Mouse (Mus musculus) embryonic facial prominence, embryonic 13.5 days (tissue): Measurements from ENCODE around the gene Dalrd3. TPM values are rescaled to one million over a fixed set of nuclear protein-coding genes. Genes with fewer than 3 reads are reported as not detected.
A peak's percentile ranks its signal among the peaks of the same experiment; 100 is the strongest.

Source experiments
- ATAC-seq: fragments of 200-750 bp; cut with Nextera tagmentation; 2 replicates; pipeline ENCODE4 v1.8.0; 2017; ENCODE audit warnings: low read depth; ENCODE audit not compliant: insufficient number of reproducible peaks, insufficient read depth, low FRiP score, low TSS enrichment
- H3K27ac ChIP-seq: fragments of 300-500 bp; sonication (generic); 2 replicates; pipeline ENCODE4 v1.5.1; 2015; ENCODE audit warnings: moderate library complexity, mild to moderate bottlenecking, inconsistent platforms
- H3K27me3 ChIP-seq: fragments of 300-500 bp; sonication (generic); 2 replicates; pipeline ENCODE4 v1.6.1; 2015; ENCODE audit warnings: mild to moderate bottlenecking, inconsistent platforms
- H3K36me3 ChIP-seq: fragments of 300-500 bp; sonication (generic); 2 replicates; pipeline ENCODE4 v1.6.1; 2015; ENCODE audit warnings: mild to moderate bottlenecking, inconsistent platforms
- H3K4me1 ChIP-seq: fragments of 300-500 bp; sonication (generic); 2 replicates; pipeline ENCODE4 v1.6.1; 2015; ENCODE audit warnings: inconsistent platforms
- H3K4me2 ChIP-seq: fragments of 300-500 bp; sonication (generic); 2 replicates; pipeline ENCODE4 v1.6.1; 2015; ENCODE audit warnings: moderate library complexity, mild to moderate bottlenecking, inconsistent platforms
- H3K4me3 ChIP-seq: fragments of 300-500 bp; sonication (generic); 2 replicates; pipeline ENCODE4 v1.5.1; 2015; ENCODE audit warnings: mild to moderate bottlenecking, inconsistent platforms
- H3K9ac ChIP-seq: fragments of 300-500 bp; sonication (generic); 2 replicates; pipeline ENCODE4 v1.6.1; 2015; ENCODE audit warnings: mild to moderate bottlenecking, inconsistent platforms
- H3K9me3 ChIP-seq: fragments of 300-500 bp; sonication (generic); 2 replicates; pipeline ENCODE4 v1.6.1; 2016; ENCODE audit warnings: inconsistent platforms
- WGBS: fragments of 180-500 bp; shearing (Covaris S2); methylation state at CpG from one replicate; pipeline ENCODE4 v1.1.7; 2015; ENCODE audit warnings: mixed read lengths; 5-methylcytosine and 5-hydroxymethylcytosine counted together
- polyA plus RNA-seq: library from polyadenylated mRNA; unstranded; fragments of >200 nt; fragmentation: Nextera tagmentation; extraction: Ambion mirVana; gene quantifications from 2 replicates; pipeline ENCODE4 v1.2.1, GENCODE M21; 2015

Gene Dalrd3
- polyA plus RNA-seq, 1 experiment from 2014 or later = 185 TPM

DNA sequence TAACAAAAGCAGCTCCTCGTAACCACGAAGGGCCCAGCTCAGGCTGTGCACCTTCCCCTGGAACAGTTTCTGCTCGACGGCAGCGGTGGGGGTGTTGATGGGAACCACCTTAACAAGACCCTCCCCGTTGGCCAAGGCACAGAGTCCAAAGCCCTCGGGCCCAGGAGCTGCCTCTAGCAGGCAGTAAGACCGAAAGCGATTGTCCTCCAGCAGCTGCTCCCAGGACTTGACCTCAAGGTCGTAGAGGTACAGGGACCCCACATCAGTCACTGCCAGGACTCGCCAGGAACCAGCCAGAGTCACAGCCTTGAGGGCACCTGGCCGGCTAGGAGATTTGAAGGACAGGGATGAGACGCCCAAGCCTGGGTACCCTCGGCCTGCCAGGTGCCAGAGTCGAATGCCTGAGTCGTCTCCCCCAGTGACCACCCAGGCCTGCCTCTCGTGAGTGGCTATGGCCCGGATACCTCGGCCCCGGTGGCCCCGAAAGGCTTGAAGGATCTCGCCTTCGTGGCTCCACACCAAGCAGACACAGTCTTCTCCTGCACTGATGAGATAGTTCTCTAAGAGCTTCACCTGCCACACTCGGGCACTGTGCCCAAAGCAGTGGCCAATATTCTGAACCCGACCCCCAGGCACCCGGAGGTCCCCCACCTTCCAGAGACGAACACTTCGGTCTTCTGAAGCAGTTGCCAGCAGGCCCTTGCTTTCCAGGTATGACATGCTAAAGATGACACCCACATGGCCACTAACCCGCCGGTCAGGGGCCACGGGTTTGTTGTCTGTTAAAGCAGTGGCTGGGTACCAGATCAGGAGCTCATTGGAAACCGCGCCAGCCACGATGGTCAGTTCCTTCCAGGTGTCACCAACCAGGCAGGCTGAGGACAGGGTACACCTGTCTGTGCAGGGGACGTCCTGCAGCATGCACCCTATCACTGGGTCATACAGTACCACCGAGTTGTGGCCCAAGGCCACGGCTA is 5.9 kb downstream of the Dalrd3 start:
- H3K4me3 ChIP-seq = no peak overlapping the region
- H3K36me3 ChIP-seq = peaks cover 58% of the 10 kb centered on the region
- no peaks in the 10 kb centered on the region for H3K9me3 ChIP-seq
- no peak for ATAC-seq
- WGBS = 89% methylated on average over 37 of the region's 37 CpGs
- H3K27me3 ChIP-seq = no peaks in the 10 kb centered on the region
- no peak overlapping the region for H3K4me2 ChIP-seq
- H3K9ac ChIP-seq = no peak overlapping the region
- no peak overlapping the region for H3K27ac ChIP-seq
- peaks cover 58% of the 10 kb centered on the region for H3K4me1 ChIP-seq

DNA sequence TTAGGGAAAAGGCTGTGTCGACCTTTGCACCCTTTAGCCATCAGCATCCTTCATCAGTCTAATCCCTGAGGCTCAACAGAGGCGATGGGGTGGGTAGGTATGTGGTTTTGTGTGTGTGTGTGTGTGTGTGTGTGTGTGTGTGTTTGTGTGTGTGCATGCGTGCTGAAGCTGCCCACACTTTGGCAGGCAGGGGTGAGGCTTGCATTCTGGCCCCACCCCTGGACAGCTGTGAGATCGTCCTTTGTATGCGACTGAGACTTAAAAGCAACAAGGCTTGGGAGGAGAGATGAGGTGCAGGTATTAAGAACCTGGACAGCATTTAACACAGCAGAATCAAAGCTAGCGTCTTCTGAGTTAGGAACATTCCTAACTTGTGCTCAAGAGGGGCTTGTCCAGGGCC is 7.3 kb downstream of the Dalrd3 start:
- Histone ChIP-seq H3K4me2 (peak overlapping the region; percentile 86), H3K27ac (no peak overlapping the region), H3K36me3 (peaks cover 50% of the 10 kb centered on the region)

DNA sequence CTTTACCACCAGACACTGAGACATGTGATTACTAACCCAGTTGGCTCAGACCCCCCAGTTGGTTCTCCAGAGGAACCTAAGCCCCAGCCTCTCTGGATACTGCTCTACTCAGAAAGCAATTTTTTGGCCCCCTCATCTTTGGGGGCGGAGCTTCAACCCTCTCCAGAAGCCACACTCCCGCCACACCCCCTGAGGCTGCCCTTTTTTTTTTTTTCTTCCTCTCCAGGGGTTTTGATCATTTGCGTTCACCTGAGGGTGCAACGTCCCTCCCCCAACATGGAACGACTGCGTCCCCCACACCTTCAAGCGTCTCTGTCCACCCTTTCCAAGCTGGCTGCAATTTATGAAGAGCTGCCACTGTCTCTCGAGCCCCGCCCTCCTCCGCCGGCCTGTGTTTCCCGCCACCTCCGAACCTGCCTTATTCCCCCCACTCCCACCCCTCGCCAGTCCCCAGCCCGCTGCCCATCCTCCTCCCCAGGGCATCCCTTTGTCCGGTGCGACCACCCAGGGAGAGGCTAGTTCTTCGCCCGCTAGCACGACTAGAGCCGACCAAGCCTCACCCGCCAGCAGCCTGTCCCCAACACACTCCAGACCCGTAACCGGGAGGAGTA is 8.4 kb downstream of the Dalrd3 start:
- peaks cover 51% of the 10 kb centered on the region for H3K4me1 ChIP-seq
- no peaks in the 10 kb centered on the region for H3K27me3 ChIP-seq
- peak overlapping the region; percentile 92 for H3K27ac ChIP-seq
- peak overlapping the region; percentile 86 for H3K4me2 ChIP-seq
- H3K4me3 ChIP-seq = peak overlapping the region; percentile 75
- peak overlapping the region; percentile 91 for H3K9ac ChIP-seq
- ATAC-seq = peak; percentile 9; the same call in 1 of the 2 replicates
- peaks cover 44% of the 10 kb centered on the region for H3K36me3 ChIP-seq
- H3K9me3 ChIP-seq = no peaks in the 10 kb centered on the region
- under 1% methylated on average over 24 of the region's 24 CpGs for WGBS

More for the DNA sequence above, 7.3 kb downstream of the Dalrd3 start:
- Histone ChIP-seq H3K27me3 (no peaks in the 10 kb centered on the region), H3K9ac (peak overlapping the region; percentile 91), H3K4me1 (peaks cover 51% of the 10 kb centered on the region), H3K9me3 (no peaks in the 10 kb centered on the region), H3K4me3 (peak overlapping the region; percentile 75)
- ATAC-seq = no peak
- 46% methylated on average over 6 of the region's 6 CpGs for WGBS

DNA sequence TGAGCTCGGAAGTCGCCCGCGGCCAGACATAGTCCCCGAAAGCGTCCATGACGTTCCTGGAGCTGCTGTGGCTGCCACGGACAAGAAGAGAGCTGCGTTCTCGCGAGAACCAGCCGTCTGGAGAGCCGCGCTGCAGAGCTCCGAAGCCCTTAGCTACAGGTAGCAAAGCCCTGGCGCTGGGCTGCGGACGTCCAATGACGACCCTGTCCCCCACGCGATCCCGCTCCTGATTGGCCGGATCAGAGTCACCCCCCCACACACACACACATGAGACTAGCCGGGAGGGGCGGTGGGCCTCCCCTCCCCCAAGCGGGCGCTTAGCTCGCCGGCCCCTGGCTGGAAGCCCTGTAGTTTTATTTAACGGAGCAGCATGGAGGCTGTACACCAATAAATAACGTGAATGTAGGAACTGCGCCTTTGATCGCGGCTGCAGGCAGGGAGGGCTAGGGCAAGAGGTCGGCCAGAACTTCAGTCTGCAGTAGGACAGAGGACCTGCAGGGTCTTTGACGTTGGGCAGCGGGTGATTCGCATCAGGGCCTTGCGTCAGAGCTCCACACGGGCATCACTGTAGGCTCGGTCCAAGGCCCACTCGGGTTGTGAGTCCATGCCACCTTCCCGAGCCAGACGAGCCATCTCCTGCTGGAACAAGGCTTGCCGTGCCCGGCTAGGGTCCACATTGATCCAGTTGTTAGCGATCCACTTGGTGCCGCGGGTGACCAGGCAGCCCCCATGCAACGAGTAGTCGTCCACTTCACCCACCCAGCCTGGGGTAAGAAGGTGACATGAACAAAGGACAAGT is 9.1 kb downstream of the Dalrd3 start, which contains the start of gene Wdr6:
Wdr6 (minus strand) TSS at position 195 of the 799 bp plus-strand sequence.
- Histone ChIP-seq H3K4me2 (peak within 1 kb of the TSS; percentile 86), H3K4me1 (peaks cover 50% of the 10 kb centered on the region), H3K27ac (peak within 1 kb of the TSS; percentile 92), H3K36me3 (peaks cover 37% of the 10 kb centered on the region), H3K9ac (peak within 1 kb of the TSS; percentile 91), H3K9me3 (no peaks in the 10 kb centered on the region), H3K4me3 (peak within 1 kb of the TSS; percentile 75), H3K27me3 (no peaks in the 10 kb centered on the region)
- peak; percentile 96 for ATAC-seq
- 6% methylated on average over 51 of the region's 51 CpGs for WGBS

DNA sequence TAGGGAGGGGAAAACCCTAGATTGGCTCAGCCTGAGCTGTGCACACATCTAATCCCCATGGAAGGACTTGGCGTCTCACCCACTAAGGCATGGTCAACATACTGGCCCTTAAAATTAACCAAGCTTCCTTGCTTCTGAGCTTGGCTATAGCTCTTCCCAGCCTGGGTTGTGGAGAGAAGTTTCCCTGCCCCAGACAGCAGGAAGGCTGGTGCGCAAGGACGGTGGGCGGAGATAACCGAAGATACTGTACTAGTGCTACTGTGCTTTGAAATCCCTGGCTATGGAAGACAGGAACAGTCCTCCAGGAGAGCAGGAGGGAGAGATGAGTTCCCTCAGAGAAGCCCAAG is 9.6 kb downstream of the Dalrd3 start:
- peak overlapping the region; percentile 92 for H3K27ac ChIP-seq
- H3K9ac ChIP-seq = peak overlapping the region; percentile 91
- no peaks in the 10 kb centered on the region for H3K9me3 ChIP-seq
- 65% methylated on average over 5 of the region's 5 CpGs for WGBS
- peaks cover 44% of the 10 kb centered on the region for H3K4me1 ChIP-seq
- no peak for ATAC-seq
- H3K4me3 ChIP-seq = peak overlapping the region; percentile 75
- H3K27me3 ChIP-seq = no peaks in the 10 kb centered on the region
- H3K4me2 ChIP-seq = peak overlapping the region; percentile 86
- H3K36me3 ChIP-seq = peaks cover 32% of the 10 kb centered on the region

DNA sequence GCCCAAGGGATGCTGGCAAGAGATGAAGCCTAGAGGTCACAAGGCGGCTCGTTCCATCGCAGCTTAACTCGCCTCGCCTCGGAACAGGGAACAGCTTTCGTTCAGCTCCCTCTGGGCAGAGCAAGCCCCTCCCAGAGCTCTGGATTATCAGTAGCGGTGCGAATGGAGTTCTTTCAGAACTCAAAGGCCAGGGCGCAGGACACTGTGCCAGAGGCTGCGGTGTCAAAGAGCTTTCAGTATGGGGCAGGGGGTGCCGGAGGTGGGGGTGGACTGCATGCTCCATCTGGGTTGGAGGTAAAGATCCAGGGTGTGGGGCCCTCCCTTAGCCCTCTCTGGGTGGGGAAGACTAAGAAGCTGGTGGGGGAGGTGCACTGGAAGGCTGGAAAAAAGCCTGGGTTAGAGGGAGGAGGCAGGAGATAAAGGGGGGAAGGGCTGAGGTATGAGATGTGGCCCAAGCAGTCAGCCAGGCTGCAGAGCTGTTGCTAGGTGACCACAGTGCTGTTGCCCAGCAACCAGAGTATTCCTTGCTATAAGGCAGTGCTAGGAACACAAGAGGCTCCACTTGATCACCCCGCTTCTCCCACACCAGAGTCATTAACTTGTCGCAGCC is 18.0 kb downstream of the Dalrd3 start:
- peak overlapping the region; percentile 23 for H3K4me3 ChIP-seq

DNA sequence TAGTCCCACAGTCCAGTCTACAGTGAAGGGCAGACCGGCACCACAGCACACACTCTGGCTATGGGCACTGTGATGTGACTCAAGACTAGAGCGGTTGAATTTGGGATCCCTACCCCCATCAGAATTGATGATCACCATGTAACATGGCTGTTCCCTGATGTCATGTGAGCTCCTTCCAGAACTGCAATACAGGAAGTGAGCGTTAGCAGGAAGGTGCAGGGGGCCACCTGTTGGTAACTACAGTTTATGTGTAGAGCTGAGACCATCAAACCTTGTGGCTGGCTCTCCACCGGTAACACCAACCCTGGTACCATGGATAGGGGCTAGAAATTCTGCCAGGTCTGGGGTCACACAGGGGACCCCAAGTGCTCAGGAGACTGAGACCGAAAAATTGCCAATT is 19.5 kb downstream of the Dalrd3 start:
- no peak overlapping the region for H3K4me2 ChIP-seq
- ATAC-seq = no peak
- H3K4me1 ChIP-seq = peaks cover 19% of the 10 kb centered on the region
- no peak overlapping the region for H3K4me3 ChIP-seq
- no peaks in the 10 kb centered on the region for H3K9me3 ChIP-seq
- no peak overlapping the region for H3K27ac ChIP-seq
- WGBS = 71% methylated on average over 5 of the region's 5 CpGs
- 0 out of 2 replicates have a peak, but pooled peaks cover 3% of the 10 kb centered on the region for H3K36me3 ChIP-seq
- H3K27me3 ChIP-seq = no peaks in the 10 kb centered on the region
- no peak overlapping the region for H3K9ac ChIP-seq

More for the DNA sequence above, 18.0 kb downstream of the Dalrd3 start:
- Histone ChIP-seq H3K27ac (peak overlapping the region; percentile 73), H3K27me3 (no peaks in the 10 kb centered on the region), H3K4me1 (peaks cover 19% of the 10 kb centered on the region), H3K9ac (peak overlapping the region; percentile 60), H3K9me3 (no peaks in the 10 kb centered on the region), H3K4me2 (peak overlapping the region; percentile 55), H3K36me3 (0 out of 2 replicates have a peak, but pooled peaks cover 2% of the 10 kb centered on the region)
- peak; percentile 80 for ATAC-seq
- 3% methylated on average over 14 of the region's 14 CpGs for WGBS

DNA sequence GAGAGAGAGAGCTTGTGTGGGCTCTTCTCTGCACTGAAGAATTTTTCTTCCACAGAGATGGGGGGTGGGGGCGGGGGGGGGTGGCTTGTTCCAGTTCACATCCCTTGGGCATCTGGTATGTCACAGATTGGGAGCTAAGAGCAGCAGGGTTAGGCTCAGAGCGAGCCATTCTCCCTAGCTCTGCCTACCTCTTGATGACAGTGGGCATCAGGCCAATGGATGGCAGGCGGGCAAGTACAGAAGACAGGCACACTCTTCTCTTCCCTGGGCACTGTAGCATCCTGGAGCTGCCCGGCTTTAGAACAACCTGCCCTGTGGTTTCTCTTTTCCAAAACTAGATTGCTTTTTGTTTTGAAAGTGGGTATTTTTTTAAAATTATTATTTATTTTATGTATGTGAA is 21.8 kb downstream of the Dalrd3 start:
- H3K4me3 ChIP-seq = no peak overlapping the region
- no peak overlapping the region for H3K4me2 ChIP-seq
- H3K36me3 ChIP-seq = 0 out of 2 replicates have a peak, but pooled peaks cover 3% of the 10 kb centered on the region
- H3K9ac ChIP-seq = no peak overlapping the region
- H3K4me1 ChIP-seq = peaks cover 21% of the 10 kb centered on the region
- H3K27me3 ChIP-seq = no peaks in the 10 kb centered on the region
- no peak overlapping the region for H3K27ac ChIP-seq
- H3K9me3 ChIP-seq = no peaks in the 10 kb centered on the region
- no peak for ATAC-seq
- WGBS = 86% methylated on average over 4 of the region's 4 CpGs

DNA sequence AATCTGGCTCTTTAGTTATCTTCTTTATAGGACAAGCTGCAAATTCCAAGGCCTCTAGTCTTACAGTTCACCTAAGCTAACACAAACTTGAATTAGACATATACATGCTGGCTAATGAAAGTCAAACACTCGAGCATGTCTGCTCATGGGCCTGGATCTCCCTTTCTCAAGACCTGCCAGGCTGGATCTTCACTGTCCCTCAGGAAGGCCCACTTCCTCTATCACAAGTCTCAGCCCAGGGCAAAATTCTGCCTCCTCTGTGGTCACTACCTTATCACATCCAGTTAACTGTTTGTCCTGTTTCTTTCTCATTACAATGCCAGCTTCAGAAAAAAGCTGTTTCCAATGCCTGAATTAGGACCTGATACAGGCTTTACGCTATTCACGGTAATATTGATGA is 24.7 kb downstream of the Dalrd3 start:
- H3K4me2 ChIP-seq = no peak overlapping the region
- 0 out of 2 replicates have a peak, but pooled peaks cover 3% of the 10 kb centered on the region for H3K36me3 ChIP-seq
- peaks cover 8% of the 10 kb centered on the region; the same call in 1 of the 2 replicates for H3K4me1 ChIP-seq
- no peak overlapping the region for H3K27ac ChIP-seq
- no peaks in the 10 kb centered on the region for H3K9me3 ChIP-seq
- no peak for ATAC-seq
- 78% methylated on average over 3 of the region's 3 CpGs for WGBS
- H3K9ac ChIP-seq = no peak overlapping the region
- H3K4me3 ChIP-seq = no peak overlapping the region
- no peaks in the 10 kb centered on the region for H3K27me3 ChIP-seq

DNA sequence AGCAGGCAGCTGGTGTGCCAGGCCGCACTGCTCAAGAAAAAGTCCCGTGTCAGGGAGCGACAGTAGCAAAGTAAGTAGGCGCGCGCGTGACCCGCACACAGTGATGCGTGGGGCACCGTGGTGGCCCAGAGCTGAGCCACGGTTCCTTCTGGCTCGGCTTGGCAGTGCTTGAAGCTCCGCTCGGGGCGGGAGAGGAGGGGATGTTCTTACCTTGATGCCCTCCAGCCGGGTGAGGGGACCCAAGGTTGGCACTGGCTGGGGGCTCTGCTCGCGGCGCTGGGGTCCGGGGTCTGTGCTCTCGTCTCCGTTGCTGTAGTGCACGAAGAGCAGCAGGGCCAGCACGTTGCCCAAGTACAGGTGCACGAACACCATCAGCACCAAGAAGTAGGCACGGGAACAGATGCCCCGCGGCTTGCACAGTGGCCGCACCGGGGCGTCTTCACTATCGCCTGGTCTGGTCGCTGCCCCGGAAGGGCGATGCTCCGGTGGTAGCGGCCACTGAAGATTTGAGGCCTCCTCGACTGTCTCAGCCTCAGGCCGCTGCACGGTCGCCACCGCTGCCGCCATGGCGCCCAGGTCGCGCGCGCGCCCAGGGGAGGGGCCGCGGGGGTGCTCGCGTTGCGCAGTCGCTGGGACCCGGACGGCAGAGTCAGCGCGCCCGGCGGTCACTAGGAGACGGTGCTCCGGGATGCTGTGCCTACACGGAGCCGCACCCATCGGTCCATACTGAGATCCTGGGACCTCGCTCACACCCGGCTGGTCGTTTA is 27.5 kb downstream of the Dalrd3 start, which contains the start of gene P4htm:
P4htm (minus strand) TSS at position 670 of the 767 bp plus-strand sequence.
- Histone ChIP-seq H3K4me1 (peaks cover 8% of the 10 kb centered on the region; the same call in 1 of the 2 replicates), H3K36me3 (peaks cover 11% of the 10 kb centered on the region), H3K27me3 (no peaks in the 10 kb centered on the region), H3K9me3 (no peaks in the 10 kb centered on the region), H3K4me3 (peak within 1 kb of the TSS; percentile 80), H3K4me2 (peak within 1 kb of the TSS; percentile 92), H3K27ac (no peak within 1 kb of the TSS), H3K9ac (peak within 1 kb of the TSS; percentile 81)
- ATAC-seq = peak; percentile 52; the same call in 1 of the 2 replicates
- 2% methylated on average over 69 of the region's 69 CpGs for WGBS
